Mouse (Mus musculus) spleen, postnatal 0 days (tissue): ENCODE data around the gene Srp72. TPM values are rescaled to one million over a fixed set of nuclear protein-coding genes. Genes with fewer than 3 reads are reported as not detected.

Experiments used
- polyA plus RNA-seq: library from polyadenylated mRNA; unstranded; fragments of >200 nt; fragmentation: Nextera tagmentation; extraction: Ambion mirVana; gene quantifications from 2 replicates; pipeline ENCODE4 v1.2.1, GENCODE M21; 2015

Gene Srp72
- polyA plus RNA-seq = 45.1 and 52.7 TPM in 2 replicates

DNA sequence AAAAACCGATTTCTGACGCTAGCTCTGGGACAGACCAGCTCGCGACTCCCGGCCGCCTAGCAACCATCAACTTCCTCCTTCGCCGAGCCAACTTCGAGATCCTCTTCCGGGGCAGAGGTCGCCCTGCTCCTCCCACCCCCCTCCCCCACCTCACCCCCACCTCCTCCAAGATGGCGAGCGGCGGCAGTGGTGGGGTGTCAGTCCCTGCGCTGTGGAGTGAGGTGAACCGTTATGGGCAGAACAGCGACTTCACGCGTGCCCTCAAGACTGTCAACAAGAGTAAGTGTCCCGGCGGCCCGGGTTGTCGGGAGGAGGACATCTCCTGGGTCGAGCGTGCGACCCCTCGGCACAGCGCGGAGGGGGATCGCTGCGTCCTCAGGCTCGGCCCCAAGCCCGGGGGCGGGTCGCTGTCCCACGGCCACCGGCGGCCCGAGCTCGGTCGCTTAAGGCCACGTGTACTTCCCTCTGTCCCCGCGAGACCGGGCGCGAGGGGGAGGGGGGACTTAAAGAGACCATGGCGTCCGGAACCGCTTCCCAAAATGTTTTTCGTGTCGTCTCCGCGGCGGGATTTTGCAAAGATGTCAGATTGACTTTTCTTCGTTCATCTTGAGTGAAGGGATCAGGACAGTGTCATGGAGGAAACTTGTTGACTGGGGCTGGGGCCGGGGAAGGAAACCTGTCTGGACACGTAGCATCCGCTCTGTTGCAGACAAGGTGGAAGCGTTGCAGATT is at the start of gene Srp72:
TSS of gene Srp72 (plus strand) at position 130 of the 732 bp plus-strand sequence.

DNA sequence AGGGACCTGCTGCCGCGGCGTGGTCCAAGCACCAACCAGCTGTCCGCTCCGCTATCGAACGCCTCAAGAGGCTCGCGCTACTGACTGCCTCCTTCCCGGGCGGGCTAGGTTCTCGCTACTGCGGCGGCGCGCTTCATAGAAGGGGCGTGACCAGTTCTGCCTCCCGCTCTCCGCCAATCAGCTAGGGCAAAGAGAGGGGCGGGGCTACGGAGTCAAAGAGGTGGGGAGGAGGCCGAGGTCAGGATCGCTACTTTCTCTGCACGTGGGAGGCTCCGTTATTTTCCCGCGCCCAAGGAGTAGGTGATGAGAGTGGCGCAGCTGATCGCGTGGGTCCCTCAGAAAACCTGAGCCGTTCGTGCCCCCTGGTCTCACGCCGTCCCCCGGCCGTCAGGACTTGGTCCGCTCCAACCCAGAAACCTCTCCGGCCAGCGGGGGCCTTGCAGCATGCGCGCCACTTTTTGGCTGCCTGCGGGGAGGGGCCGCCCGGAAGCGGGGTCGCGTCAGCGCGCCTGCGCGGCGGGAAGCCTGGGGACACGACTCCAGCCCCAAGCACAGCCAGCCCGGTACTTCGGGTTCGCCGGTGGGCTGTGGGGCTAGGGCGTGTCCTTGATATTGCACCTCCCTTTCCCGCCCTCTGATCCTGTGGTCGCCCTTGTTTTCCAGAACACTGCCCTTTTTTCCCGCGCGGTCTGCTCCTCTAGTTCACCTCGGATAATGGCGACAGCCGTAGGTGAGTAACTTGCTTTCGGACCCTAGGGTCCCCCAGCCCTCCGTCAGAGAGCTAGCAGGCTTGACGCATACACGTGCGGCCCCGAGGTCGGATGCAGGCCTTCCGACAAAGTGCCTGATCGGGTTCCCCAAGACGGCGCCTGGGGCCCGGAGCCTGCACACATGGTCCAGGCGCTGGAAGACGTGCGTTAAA is 23.1 kb upstream of the Srp72 start, which contains the start of the genes Paics and Ppat:
TSS of gene Paics (plus strand) at position 202 of the 922 bp plus-strand sequence.
TSS of gene Ppat (minus strand) at position 473 of the 922 bp plus-strand sequence.

DNA sequence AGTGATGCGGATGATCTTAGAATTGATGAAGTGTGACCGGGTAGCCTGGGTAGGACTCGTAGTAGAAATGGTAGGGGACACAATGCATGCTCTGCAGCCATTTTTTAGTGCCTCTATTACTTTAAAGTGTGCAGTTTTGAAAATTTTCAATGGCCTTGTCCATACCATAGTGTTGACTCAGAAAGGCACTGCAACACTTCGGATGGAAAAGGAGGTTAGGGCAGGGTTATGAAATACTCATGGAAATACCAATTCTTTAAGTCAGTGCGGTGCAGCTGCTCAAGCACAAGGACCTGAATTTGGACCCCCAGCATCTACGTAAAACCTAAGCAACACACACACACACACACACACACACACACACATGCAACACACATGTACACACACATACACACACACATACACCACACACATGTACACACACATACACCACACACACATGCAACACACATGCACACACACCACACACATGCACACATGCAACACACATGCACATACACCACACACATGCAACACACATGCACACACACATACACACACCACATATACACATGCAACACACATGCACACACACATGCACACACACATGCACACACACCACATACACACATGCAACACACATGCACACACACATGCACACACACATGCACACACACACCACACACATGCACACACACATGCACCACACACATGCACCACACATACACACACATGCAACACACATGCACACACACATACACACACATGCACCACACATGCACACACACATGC is 29.8 kb downstream of the Srp72 start, which contains the start of gene Arl9:
TSS of gene Arl9 (plus strand) at position 5 of the 771 bp plus-strand sequence.

DNA sequence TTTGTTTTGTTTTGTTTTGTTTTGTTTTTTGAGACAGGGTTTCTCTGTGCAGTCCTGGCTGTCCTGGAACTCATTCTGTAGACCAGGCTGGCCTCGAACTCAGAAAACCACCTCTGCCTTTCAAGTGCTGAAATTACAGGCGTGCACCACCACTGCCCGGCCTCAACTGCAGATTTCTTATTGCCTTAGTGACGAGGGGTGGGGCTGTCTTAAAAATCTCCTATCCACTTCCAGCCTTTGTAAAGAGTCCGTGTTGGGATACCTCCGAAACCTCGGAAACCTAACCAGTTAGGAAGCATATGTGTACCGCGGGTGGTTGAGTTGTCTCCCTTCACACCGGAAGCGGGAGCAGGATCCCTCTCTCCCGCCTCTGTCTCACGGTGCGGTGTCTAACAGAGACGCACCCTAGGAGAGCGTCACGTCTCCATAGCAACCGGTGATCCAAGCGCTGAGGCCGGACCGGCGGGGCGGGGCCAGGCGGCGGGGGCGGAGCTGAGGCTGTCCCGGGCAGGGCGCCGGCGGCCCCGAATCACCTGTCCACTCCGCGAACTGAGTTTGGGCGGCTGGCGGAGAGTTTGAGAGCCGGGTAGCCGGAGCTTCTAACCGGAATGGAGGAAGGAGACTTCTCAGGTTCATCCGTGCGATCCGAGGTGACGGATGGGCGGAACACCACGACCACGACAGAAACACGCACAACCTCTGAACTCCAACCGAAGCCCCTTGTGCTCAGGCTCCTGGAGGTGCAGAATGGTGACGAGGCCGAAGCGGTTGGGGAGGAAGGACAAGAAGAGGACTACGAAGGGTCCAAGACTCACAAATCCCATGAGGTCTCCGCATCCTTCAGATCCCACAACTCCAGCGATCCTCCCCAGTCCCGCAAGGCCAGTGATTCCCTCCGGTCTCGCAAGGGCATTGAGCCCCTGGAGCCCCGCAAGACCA is 41.3 kb downstream of the Srp72 start, which contains the start of gene Thegl:
TSS of gene Thegl (plus strand) at position 480 of the 939 bp plus-strand sequence.

Other genes starting within 250 kb of the Srp72 start
- gene Aasdh, start 69.2 kb upstream of the Srp72 start, polyA plus RNA-seq = 9.9 and 12.0 TPM in 2 replicates
- gene Paics, start 23.4 kb upstream of the Srp72 start, polyA plus RNA-seq = 175 and 187 TPM in 2 replicates
- gene Ppat, start 23.1 kb upstream of the Srp72 start, polyA plus RNA-seq = 32.5 and 34.6 TPM in 2 replicates
- gene Arl9, start 29.4 kb downstream of the Srp72 start, polyA plus RNA-seq = not detected in 2 replicates
- gene Thegl, start 41.3 kb downstream of the Srp72 start, polyA plus RNA-seq = 0.29 and 0.35 TPM in 2 replicates
- gene Hopx, start 140.4 kb downstream of the Srp72 start, polyA plus RNA-seq = 3.0 and 3.5 TPM in 2 replicates
- 0.61 and 0.63 TPM in 2 replicates for gene Spink2, start 236.8 kb downstream of the Srp72 start, polyA plus RNA-seq